Mouse (Mus musculus) bone marrow macrophage, adult 2 months (primary cell): ENCODE data around the gene Khdc4.

ENCODE experiments used
- CTCF ChIP-seq: IDR thresholded peaks from 2 replicates; pipeline ENCODE4 v1.5.1; 2012; ENCODE audit warnings: low read depth, mild to moderate bottlenecking, low read length, moderate library complexity
- POLR2A ChIP-seq: IDR thresholded peaks from 2 replicates; pipeline ENCODE4 v1.6.1; 2012; ENCODE audit warnings: mild to moderate bottlenecking, low read depth, low read length, borderline replicate concordance

GRCm38 (mm10) chr3:88700247-88700646 is 14.6 kb downstream of the Khdc4 start:
- no peak for TF ChIP-seq POLR2A
- no peak for TF ChIP-seq CTCF
